Mouse (Mus musculus) kidney, embryonic 16.5 days (tissue): ENCODE data around the gene Fat2. TPM values are rescaled to one million over a fixed set of nuclear protein-coding genes. Genes with fewer than 3 reads are reported as not detected.

Source experiments
- ATAC-seq: fragments of 200-750 bp; cut with Nextera tagmentation; 2 replicates; pipeline ENCODE4 v1.8.0; 2017; ENCODE audit warnings: moderate TSS enrichment; ENCODE audit not compliant: low FRiP score, low TSS enrichment
- H3K27ac ChIP-seq: fragments of 300-500 bp; sonication (generic); 2 replicates; pipeline ENCODE4 v1.5.1; 2014; ENCODE audit warnings: low read length
- H3K27me3 ChIP-seq: fragments of 300-500 bp; sonication (generic); 2 replicates; pipeline ENCODE4 v1.6.1; 2014; ENCODE audit warnings: low read length, control low read depth, mixed read lengths; ENCODE audit not compliant: insufficient read depth
- H3K36me3 ChIP-seq: fragments of 300-500 bp; sonication (generic); 2 replicates; pipeline ENCODE4 v1.6.1; 2014; ENCODE audit warnings: low read length, control low read depth, mixed read lengths; ENCODE audit not compliant: insufficient read depth
- H3K4me1 ChIP-seq: fragments of 300-500 bp; sonication (generic); 2 replicates; pipeline ENCODE4 v1.6.1; 2014; ENCODE audit warnings: low read length, control low read depth, mixed read lengths; ENCODE audit not compliant: insufficient read depth
- H3K4me2 ChIP-seq: fragments of 300-500 bp; sonication (generic); replicated peaks from 2 replicates; pipeline ENCODE4 v1.6.1; 2014; ENCODE audit warnings: low read depth, low read length
- H3K4me3 ChIP-seq: fragments of 300-500 bp; sonication (generic); 2 replicates; pipeline ENCODE4 v1.5.1; 2014; ENCODE audit warnings: mild to moderate bottlenecking, low read length
- H3K9ac ChIP-seq: fragments of 300-500 bp; sonication (generic); replicated peaks from 2 replicates; pipeline ENCODE4 v1.6.1; 2014; ENCODE audit warnings: low read length
- H3K9me3 ChIP-seq: fragments of 300-500 bp; sonication (generic); 2 replicates; pipeline ENCODE4 v1.6.1; 2016; ENCODE audit warnings: low read length, control low read depth
- WGBS: fragments of 180-500 bp; shearing (Covaris S2); extraction: QIAGEN DNeasy Blood & Tissue Kit; methylation state at CpG from one replicate; pipeline ENCODE4 v1.1.7; 2014; 5-methylcytosine and 5-hydroxymethylcytosine counted together
- polyA plus RNA-seq: library from polyadenylated mRNA; unstranded; fragments of >200 nt; fragmentation: Nextera tagmentation; extraction: Ambion mirVana; gene quantifications from 2 replicates; pipeline ENCODE4 v1.2.1, GENCODE M21; 2015

Fat2 gene
- polyA plus RNA-seq, 1 experiment from 2014 or later = 0.11 TPM

DNA sequence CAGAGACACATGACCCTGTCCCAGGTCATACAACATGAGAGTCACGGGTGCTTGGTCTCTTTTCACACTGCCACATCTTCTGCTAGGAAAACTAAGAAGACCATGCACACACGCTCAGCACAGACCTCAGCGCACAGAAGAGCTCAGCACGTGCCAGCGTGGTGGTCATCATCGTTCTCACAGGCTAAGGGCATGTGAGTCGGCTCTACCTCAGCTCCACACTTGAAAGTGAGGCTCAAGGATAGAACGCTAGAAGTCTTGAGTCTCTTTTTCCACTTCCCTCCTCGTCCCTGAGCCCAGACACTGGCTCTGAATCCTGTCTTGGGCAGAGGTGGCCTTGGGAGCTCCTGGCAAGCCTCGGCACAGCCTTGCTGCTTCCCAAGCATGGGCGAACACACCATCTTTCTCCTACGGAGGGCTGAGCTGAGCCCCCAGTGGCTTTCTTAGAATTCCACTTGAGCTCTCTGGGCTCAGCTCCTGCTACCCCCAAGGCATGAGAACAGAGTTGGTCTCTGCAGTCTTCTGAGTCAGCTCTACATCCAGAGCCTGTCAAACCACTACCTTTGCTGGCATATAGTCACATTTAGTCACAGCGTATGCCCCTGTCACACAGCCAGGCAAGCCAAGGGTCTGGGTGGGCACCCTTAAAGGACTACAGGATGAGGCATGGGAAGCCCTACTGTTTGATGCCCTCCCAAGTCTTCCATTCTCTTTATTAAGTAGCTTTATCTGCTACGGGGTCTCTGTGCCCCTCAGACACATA, 869 bp downstream of the Fat2 start:
- Histone ChIP-seq H3K9me3 (no peaks in the 10 kb centered on the region), H3K9ac (no peak overlapping the region), H3K36me3 (no peaks in the 10 kb centered on the region), H3K4me3 (no peak overlapping the region), H3K27ac (no peak overlapping the region), H3K27me3 (no peaks in the 10 kb centered on the region), H3K4me2 (no peak overlapping the region), H3K4me1 (no peaks in the 10 kb centered on the region)
- ATAC-seq = no peak
- 88% methylated on average over 14 of the region's 14 CpGs for WGBS

DNA sequence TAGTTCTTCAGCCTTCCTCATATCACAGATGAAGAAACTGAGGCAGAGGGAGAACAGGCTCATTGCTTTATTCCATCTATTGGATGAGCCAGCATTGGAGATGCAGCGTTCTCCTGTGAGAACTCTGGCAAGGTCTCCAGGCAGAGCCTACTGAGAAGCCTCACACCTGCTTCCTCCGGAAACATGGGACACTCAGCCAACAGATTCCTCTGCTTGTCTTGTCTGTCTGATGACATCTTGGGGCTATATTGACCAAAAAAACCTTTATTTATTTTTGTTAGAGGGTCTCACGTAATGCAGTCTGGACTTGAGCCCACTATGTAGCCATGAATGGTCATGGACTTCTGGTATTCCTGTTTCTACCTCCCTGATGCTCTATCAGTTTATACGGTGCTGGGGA, 1.8 kb downstream of the Fat2 start:
- Histone ChIP-seq H3K9ac (no peak overlapping the region), H3K4me1 (peaks cover 7% of the 10 kb centered on the region; the same call in 1 of the 2 replicates), H3K4me2 (no peak overlapping the region), H3K27me3 (no peaks in the 10 kb centered on the region), H3K36me3 (no peaks in the 10 kb centered on the region), H3K4me3 (no peak overlapping the region), H3K27ac (no peak overlapping the region), H3K9me3 (no peaks in the 10 kb centered on the region)
- no peak for ATAC-seq
- 87% methylated on average over 4 of the region's 4 CpGs for WGBS

GRCm38 (mm10) chr11:55334063-55334462, 2.3 kb downstream of the Fat2 start:
- WGBS = 86% methylated on average over 6 of the region's 6 CpGs
- ATAC-seq = no peak
- Histone ChIP-seq H3K27me3 (no peaks in the 10 kb centered on the region), H3K9me3 (no peaks in the 10 kb centered on the region), H3K27ac (no peak overlapping the region), H3K4me2 (no peak overlapping the region), H3K4me3 (no peak overlapping the region), H3K9ac (no peak overlapping the region), H3K4me1 (peaks cover 7% of the 10 kb centered on the region; the same call in 1 of the 2 replicates), H3K36me3 (no peaks in the 10 kb centered on the region)

- H3K27ac ChIP-seq = 0 out of 2 replicates have a peak overlapping the region, but pooled peaks have one; percentile 3
- no peak for ATAC-seq
- no peak overlapping the region for H3K4me3 ChIP-seq
- no peak overlapping the region for H3K9ac ChIP-seq
- H3K36me3 ChIP-seq = no peaks in the 10 kb centered on the region
- no peaks in the 10 kb centered on the region for H3K27me3 ChIP-seq
- 49% methylated on average over 16 of the region's 16 CpGs for WGBS
- peaks cover 14% of the 10 kb centered on the region; the same call in 1 of the 2 replicates for H3K4me1 ChIP-seq
- H3K4me2 ChIP-seq = no peak overlapping the region
- H3K9me3 ChIP-seq = no peaks in the 10 kb centered on the region
Observed at GRCm38 (mm10) chr11:55329868-55330772, 6.2 kb downstream of the Fat2 start.

GRCm38 (mm10) chr11:55327558-55328409, 8.6 kb downstream of the Fat2 start:
- no peak for ATAC-seq
- Histone ChIP-seq H3K27ac (no peak overlapping the region), H3K36me3 (no peaks in the 10 kb centered on the region), H3K9me3 (no peaks in the 10 kb centered on the region), H3K4me3 (no peak overlapping the region), H3K27me3 (no peaks in the 10 kb centered on the region), H3K4me1 (peaks cover 14% of the 10 kb centered on the region; the same call in 1 of the 2 replicates), H3K4me2 (no peak overlapping the region), H3K9ac (no peak overlapping the region)
- WGBS = 86% methylated on average over 9 of the region's 9 CpGs

- no peaks in the 10 kb centered on the region for H3K9me3 ChIP-seq
- ATAC-seq = no peak
- WGBS = 83% methylated on average over 5 of the region's 5 CpGs
- no peak overlapping the region for H3K4me2 ChIP-seq
- peaks cover 14% of the 10 kb centered on the region; the same call in 1 of the 2 replicates for H3K4me1 ChIP-seq
- no peak overlapping the region for H3K27ac ChIP-seq
- no peaks in the 10 kb centered on the region for H3K27me3 ChIP-seq
- H3K4me3 ChIP-seq = no peak overlapping the region
- H3K36me3 ChIP-seq = no peaks in the 10 kb centered on the region
- no peak overlapping the region for H3K9ac ChIP-seq
Observed at GRCm38 (mm10) chr11:55327111-55327510, 9.3 kb downstream of the Fat2 start.

DNA sequence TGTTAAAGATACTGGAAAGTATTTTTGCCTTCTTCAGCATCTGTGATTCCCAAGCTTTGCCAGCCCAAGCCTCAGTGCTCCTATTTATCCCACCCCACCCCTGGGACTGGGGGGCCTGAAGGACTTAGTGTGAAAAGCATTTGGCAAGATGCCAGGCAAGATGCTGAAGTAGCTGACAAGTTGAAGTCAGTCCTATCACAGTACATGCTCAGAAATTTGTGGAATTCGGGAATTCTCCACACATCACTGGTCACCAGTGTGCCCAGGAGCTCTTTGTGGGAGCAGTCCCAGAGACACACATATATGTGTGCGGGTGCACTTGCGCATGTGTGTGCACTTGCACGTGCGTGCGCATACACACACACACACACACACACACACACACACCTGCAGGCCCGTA, 10.2 kb downstream of the Fat2 start:
- Histone ChIP-seq H3K4me2 (no peak overlapping the region), H3K4me1 (peaks cover 14% of the 10 kb centered on the region; the same call in 1 of the 2 replicates), H3K36me3 (no peaks in the 10 kb centered on the region), H3K27me3 (no peaks in the 10 kb centered on the region), H3K9ac (no peak overlapping the region), H3K9me3 (no peaks in the 10 kb centered on the region), H3K27ac (no peak overlapping the region), H3K4me3 (no peak overlapping the region)
- ATAC-seq = peak; percentile 61; the same call in 1 of the 2 replicates
- WGBS = 72% methylated on average over 7 of the region's 7 CpGs

GRCm38 (mm10) chr11:55323854-55324253, 12.5 kb downstream of the Fat2 start:
- Histone ChIP-seq H3K4me2 (no peak overlapping the region), H3K9ac (no peak overlapping the region), H3K4me1 (peaks cover 7% of the 10 kb centered on the region; the same call in 1 of the 2 replicates), H3K4me3 (no peak overlapping the region), H3K27me3 (no peaks in the 10 kb centered on the region), H3K36me3 (no peaks in the 10 kb centered on the region), H3K9me3 (no peaks in the 10 kb centered on the region), H3K27ac (no peak overlapping the region)
- ATAC-seq = no peak
- WGBS = 60% methylated on average over 8 of the region's 8 CpGs

DNA sequence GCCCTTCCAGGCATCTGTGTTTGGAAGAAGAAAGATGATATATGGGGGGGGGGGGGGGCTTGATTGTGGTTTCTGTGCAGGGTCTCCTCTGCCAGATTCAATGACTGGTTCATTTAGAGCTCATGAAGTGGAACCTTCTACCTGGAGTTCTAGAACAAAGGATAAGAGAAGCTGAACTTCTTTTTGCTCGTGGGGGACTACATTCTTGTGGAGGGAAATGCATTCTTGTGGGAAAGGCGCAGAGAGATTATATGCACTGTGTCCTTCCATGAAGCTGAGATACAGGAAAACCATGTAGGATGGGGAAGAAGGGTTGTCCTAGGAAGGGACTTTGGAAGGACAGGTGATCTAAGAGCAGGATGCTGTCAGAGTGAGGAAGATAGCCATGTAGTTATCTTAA, 15.4 kb downstream of the Fat2 start:
- WGBS = 79% methylated on average over 2 of the region's 2 CpGs
- no peaks in the 10 kb centered on the region for H3K9me3 ChIP-seq
- H3K4me1 ChIP-seq = peaks cover 1% of the 10 kb centered on the region; the same call in 1 of the 2 replicates
- H3K4me3 ChIP-seq = no peak overlapping the region
- no peaks in the 10 kb centered on the region for H3K27me3 ChIP-seq
- H3K36me3 ChIP-seq = no peaks in the 10 kb centered on the region
- ATAC-seq = no peak
- H3K4me2 ChIP-seq = no peak overlapping the region
- H3K27ac ChIP-seq = no peak overlapping the region
- H3K9ac ChIP-seq = no peak overlapping the region
